Mouse (Mus musculus) cerebellum, adult 11-12 months (tissue): ENCODE measurements around the gene Reps2.

Experiments used
- DNase-seq: peaks from one replicate; pipeline ENCODE4 v3.0.0; 2022

Gene Reps2

DNA sequence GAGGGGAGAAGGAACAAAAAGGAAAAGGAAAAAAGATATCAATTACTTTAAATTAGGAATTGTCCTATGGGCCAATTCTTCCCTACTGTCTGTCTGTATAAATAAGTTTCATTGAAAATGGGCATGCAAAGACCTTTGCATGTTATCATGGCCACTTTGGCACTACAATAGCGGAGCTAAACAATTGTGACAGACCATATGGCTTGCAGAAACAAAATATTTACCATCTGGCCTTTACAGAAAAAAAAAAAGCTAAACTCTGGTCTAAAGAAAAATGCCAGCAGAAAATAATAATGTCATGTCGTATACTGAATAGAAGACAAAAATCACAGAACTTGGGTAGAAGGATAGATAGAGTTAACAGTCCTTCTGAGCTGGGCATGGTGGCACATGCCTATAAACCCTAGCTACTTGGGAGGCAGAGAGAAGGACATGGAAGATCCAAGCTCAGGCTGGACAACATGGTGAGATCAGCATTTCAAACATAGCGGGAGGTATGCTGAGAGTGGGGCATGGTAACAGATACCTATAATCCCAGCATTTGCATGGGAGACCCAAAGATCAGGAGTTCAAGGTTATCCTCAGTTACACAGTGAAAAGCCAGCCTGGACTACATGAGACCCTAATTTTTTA is 54.2 kb downstream of the Reps2 start:
- DNase-seq = peak; percentile 39

DNA sequence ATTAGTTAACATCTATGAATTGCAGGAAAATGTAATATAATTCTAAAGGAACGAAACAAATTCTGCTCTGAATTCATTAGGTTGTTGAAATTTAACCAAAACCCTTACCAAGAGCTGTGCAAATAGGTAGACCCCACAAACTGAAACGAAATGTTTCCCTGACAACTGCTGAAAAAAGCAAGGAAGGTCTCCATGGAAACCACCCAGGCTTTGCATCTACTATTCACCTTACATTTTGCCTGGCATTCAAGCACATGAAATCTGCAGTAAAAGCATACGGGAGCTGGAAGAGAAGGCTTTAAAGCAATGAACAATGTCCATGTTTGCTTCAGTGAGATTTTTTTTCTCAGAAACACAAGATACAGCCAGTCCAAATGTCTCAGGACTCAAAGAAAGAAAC is 59.1 kb downstream of the Reps2 start:
- DNase-seq = no peak

DNA sequence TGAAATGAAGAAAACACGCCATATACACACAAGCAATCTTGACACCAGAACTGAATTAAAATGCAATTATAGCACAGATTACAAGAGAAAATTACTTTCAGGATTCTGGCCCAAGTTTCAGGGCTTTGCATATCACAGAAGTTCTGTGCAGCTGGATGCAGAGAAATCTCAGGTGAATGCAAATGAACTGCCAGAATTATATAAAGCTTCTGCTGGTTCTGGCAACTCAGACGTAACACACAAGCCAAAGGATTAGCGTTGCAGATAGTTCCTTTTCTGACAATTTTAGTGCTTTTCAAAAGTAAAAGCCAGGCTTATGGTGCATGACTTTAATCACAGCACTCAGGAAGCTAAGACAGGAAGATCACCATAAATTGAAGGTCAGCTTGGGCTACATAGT is 62.9 kb downstream of the Reps2 start:
- no peak for DNase-seq

DNA sequence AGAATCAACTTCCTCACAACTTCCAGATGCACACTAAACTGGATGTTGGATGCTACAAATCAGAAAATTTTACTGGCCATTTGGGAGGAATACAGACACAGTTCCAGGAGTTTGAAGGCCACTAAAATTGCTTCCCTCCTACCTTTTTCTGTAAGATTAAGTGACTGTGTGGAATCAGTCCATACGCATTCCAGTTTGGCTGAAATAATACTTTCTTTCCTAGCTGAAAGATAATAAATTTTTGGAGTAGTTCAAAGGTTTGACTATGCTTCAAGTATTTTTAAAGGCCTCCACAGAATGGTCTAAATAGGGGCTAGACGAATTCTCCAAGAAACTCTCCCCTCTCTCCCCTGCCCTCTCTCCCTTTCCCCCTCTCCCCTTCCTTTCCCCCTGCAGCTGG is 75.0 kb downstream of the Reps2 start:
- no peak for DNase-seq

DNA sequence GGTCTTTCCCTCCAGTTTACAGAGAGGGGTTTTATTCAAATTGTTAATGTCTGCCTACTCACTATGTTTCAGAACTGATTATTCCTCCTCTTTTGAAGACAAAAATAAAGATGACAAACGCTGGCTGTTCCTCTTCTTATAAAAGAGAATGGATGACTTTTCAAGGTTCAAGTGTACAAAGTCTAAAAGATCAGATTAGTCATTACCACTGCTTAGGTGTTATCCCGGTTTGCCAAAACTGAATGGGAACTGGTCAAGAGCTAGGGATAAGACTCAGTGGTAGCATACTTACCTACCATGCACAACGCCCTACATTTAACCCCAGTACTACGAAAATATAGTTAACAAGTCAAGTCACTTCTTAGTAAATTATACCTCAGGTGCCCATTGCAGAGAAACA is 77.9 kb downstream of the Reps2 start:
- no peak for DNase-seq

DNA sequence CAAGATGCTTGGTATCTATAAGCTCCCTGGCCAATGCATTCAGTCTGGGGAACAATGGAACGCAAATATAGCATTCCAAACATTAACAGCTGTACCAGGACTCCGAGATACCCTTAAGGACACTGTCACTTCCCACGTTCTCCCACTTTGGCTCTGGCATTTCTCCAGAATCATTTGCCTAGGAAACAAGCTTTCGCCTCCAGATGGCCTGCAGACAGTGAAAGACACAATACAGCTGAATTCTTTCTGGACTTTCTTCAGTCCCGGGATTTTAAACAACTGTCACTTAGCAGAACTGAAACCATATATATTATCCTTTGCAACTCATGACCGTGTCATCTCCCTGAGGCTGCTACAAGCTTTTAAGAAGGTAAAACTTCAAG is 87.0 kb downstream of the Reps2 start:
- DNase-seq = no peak

DNA sequence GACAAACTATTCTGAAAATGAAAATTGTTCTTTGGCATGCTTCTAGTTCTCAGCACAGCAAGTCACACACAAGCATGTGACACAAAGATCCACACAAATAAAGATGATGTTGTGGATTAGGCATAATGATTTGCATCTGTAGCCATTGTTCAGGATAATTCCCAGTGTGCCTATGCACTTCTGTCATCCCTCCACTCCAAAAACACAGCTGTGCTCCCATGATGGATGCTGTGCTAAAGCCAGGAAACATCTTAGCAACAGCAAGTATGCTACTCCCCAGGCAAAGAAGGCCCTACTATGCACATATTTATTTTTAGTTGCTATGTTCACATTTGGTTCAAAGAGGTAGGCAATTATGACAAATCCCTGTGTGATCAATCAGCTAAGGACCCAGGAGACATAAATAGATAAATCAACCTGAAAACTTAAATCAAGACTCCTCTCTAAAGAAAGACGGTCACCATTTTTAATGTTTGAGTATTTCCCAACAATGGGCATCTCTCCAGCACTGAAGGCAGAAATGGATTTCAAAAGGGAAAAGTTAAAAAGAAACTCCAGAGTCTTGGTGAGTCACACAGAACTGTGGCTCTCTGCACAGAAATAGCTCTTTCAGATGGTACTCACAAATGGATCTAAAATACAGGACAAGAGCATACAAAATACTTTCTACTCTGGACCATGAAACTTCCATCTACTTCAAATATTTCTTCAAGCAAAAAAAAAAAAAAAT is 87.6 kb downstream of the Reps2 start:
- no peak for DNase-seq

DNA sequence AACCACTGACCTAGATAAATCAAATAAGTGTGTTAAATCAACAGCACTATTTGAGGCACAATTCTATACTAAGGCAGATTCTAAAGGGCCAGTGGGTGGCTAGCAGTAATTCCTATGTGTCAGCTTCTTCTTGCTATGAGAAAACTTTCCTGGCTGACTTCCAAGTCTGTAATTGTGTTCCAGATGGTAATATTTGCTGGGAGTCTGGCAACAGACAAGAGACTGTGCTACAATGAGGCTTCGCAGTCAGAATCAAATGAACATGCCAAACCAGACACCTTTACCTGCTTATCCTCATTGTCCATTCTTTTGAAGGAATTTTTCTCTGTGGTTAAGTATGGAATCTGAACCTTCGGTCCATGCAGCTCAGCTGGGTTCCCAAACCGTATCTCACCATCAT is 88.9 kb downstream of the Reps2 start:
- DNase-seq = peak; percentile 44

DNA sequence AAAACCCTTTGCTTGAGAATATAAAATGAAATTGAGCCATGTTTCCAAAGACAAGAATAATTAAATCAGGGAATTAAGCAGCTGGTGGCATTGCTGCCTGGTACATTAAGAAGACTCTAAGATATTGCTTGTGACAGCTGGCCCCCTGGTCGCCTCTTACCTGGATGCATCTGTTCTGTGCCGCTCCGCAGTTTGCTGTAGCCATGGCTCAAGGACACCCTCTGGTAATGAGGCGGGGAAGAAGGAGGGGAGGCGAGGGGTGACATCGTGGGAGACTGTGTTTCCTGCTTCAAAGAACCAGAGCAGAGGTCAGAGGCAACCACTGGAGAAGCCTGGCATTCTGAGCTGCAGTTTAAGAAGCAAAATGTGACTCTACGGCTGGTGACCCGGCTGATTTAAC is 91.1 kb downstream of the Reps2 start:
- DNase-seq = no peak

DNA sequence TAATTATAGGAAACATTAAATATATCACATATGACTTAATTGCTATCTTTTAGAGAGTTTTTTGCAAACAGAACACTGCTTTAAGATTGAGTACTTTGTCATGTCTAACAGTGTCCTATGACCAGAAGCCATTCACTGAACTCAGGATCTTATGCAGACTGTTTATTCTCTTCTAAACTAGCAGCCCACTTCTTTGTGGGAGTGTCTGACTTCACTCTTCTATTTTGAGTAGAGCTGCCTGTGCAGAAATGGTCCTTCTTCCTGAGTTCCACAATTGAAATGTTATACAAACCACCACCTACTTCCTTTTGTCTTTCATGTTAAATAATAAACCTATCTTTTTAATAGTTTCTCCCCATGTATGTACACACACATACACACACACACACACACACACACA is 98.4 kb downstream of the Reps2 start:
- DNase-seq = no peak

DNA sequence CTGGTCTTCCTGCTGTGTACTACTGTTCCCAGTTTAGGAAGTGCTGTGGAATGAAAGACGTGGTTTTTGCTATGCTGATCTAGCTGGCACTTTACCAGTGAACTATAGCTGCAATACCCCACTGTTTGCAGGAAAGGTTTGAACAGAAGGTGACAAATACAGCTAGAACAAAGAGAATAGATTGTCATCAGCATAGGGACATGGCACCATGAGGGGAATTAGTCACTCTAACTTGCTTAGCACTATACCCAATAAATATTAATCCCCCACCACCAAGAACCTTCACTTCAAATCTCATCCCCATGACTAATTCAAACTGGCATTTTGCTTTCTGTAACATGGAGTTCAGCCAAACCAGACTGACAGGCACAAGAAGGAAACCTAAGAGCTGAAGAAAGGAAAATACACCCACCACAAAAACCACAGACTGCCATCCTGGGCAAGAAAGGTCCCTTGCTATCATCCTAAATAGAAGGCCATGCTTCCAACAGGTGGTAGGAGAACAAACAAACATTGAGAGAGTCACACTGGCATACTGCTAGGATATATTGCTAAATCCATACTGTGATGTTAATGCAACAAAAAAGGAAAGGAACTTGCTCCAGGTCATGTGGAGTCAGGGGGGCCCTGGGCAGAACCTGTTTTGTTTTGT is 100.7 kb downstream of the Reps2 start:
- no peak for DNase-seq

DNA sequence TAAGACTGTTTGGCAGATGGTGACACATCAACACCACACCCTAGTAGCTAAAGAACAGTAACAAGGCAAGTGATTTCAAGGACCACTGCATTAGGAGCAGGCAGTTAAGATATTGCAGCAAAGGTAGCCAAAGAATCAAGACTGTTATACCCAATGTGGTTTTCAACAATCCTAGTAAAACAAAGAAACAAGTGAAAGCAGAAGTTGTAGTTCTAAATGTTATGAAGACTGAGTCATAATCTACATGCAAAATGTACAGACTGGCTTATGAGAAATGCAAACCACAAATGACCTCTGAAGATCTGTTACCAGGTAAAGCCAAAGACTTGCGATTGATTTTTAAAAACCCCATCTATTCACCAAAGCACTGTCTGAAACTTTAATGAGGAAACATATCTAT is 101.5 kb downstream of the Reps2 start:
- DNase-seq = no peak

DNA sequence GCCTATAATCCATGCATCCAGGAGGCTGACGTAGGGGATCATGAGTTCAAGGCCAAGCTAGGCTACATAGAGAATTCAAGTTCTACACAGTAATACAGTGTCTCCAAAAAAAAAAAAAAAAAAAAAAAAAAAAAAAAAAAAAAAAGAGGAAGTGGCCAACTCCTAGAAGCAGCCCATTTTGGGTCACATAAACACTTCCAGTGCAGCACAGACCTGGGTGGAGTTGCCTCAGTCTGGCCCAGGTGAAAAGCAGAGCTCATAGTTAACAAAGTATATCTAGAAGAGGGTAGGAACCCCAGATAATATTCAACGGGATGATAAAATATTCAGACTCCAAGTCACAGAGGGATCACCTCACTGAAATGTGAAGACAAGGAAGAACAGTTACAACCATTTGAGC is 112.4 kb downstream of the Reps2 start:
- no peak for DNase-seq

DNA sequence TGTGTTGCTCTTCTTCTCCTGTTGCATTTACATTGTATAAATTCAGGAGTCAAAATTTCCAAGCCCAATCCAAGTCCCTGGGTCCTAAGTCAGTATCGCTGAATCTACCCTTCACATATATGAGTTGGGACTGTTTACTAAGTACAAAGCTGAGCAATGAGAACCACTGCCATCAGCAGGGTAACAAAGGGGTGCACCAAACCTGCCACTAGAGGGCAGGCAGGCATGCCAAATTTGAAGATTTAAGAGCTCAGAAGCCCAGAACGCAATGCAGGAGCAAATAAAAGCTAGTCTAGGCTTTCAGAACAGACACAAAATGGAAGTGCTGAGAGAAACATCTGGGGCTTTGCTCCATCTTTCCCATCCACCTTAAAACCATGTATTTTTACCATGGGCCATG is 116.2 kb downstream of the Reps2 start:
- peak; percentile 46 for DNase-seq

DNA sequence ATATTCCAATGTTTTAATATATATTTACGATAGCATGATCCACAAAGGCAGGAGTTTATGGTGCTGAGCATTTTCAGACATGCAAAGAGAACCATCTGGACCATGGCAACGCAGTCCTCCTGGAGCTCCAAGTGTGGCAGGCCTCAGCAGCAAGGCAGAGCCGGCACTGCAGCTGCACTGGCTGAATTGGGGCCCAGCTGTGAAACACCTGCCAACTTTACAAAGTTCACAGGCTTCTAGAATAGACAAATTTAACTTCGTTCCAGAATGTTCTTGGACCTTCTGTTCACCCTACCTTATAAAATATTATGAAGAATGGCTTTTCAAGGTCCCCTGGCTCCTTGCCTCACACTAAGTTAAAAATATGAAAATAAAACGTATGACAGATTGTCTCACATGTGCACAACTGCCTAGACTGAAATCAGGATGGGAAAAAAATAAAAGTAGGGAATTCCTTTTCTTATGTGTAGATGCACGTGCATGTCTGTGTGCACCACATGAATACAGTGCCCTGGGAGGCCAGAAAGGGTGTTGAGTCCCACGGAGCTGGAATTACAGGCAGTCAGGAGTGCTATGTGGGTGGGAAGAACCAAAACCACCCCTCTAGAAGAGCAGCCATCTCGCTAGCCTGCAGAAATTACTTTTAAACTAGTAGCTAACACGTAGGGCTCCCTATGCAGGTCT is 121.5 kb downstream of the Reps2 start:
- no peak for DNase-seq

DNA sequence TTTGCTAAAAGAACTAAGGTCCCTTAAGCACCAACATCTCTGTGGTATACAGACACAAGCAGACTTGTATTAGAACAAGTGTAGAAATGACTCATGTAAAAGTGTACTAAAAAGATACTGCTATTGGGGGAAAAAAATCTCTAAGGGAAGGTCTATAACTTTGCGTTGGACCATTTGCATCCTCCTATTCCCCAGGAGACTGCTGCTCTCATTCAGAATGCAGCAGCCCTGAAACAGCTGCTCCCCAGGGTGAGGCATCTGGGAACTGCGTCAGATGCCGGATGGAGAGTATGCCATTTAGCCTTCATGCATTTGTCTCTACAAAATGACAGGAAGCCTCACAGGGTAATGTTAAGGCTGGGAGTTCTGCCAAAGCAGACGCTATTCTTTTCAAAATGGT is 122.3 kb downstream of the Reps2 start:
- DNase-seq = no peak

DNA sequence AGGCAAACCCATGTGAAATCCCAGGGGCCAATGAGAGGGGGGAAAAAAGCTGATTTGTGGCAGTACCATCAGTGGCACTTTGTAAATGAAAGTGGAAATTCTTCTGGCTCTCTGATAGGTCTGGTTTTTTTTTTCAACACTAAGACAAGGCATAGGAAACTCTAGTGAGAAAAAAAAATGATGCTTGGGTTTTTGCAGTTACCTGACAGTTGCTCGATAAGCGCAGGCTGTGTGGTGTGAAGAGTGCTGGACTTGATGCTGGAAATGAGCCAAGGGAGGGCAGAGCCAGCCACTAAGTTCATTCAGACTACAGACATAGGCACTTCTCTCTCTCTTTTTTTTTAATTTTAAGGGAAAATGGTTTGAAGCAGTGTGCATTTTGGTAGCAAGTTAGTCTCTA is 123.1 kb downstream of the Reps2 start:
- DNase-seq = no peak

DNA sequence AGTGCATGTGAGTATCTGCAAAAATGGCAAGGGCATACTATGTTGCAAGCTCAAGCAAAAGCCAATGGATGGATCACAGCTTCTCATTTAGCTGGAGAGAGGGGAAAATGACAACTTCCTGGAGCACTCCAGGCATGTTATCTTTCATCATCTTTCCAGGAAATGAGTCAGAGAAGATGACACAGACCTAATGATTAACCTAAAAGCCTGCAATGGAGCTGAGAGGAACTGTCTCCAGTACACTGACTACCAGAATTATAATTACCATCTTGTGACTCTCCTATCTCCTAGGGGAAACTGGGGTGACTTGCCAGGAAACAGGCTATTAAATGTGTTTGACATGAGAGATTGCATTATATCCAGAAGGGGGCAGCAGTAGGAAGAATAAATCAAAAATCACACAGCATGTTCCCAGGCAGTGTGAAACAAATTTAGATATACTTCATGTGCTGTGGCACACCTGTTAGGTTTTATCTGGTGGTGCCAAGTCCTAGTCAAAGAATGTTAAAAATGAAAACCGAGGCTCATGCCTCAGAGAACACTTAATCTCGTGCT is 132.9 kb downstream of the Reps2 start:
- DNase-seq = no peak

DNA sequence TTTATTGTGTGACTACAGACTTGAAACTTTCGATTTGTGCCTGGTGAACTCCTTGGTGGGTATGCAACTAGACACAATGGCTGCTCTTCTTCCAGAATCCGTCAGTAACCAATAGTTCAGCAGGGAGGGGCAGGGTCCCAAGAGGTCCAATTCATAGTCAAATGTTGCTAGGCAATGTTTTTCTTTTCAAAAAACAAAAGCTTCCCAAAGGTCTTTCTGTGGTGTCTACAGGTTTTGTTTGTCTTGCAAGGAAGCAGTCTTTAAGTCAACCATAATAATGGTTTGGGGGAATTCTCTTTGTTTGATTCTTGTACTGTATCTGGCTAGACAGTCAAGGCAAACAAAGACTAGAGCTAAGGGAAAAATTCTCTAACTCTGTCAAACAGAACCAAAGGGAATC is 138.3 kb downstream of the Reps2 start:
- DNase-seq = no peak

DNA sequence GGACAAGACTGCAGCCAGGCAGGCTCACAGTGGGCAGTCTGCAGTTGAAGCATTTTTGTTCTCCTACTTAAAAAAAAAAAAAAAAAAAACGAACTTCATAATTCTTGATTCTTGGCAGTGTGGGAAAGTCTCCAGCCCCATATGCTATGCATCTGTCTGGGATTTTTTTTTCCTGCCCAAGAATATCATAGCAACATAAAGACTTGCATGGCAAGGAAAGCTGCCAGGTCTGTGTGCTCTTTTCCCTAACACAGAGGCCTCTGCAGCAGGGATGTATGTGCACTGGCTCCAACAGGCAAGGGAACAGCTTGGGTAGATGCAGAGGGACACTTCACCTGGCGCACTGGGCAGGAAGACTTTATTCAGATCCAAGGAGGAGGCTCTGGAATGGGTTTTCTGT is 140.0 kb downstream of the Reps2 start:
- DNase-seq = no peak

DNA sequence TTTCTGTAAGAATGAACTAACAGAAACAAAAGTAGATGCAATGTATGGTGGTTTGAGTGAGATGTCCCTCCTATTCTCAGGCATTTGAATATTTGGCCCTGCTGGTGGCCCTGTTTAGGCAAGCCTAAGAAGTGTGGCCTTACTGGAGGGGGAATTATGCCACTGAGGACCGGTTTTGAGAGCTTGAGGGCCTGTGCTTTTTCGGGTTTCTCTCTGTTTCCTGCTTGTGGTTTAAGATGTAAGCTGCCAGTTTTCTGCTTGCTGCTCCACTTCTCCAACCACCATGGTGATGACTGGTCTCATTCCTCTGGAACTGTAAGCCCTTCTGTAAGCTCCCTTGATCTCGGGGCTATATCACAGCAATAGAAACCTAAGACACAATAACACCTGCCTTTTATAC is 142.5 kb downstream of the Reps2 start:
- DNase-seq = no peak

DNA sequence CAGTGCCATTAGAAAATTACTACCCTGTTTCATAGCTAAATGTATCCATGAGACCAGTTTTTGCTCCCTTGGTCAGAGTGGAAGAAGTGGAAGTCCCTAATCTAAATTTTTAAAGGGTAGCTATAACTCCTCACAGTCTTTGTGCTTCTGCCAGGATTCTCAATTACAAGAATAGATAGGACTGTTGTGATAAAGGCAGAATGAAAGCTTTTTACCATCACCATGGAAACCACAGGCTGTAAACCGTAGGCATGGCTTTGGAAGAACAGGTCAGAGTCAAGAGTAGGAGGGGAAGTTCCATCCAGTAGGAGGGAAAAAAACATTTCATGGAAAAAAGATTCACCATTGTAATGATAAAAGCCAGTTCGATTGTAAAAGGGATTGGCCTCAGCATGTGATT is 147.0 kb downstream of the Reps2 start:
- DNase-seq = no peak

DNA sequence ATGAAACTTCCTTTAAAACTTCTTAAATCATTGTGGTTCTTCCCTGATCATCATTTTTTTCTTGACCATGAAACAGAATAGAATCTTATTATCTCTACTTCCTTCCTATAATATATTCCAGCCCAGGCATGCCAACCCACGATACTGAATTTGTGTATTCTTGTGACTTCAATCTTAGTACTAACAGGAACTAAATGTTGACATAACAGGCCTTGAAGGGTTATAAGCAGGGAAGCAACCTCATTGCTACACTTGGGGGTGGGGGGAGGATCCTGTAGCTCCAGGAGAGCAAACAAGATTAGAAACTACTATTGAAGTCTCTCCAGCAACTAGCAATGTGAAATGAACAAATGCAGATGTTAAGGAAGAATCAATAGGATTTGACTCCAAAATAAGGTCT is 154.8 kb downstream of the Reps2 start:
- DNase-seq = no peak

DNA sequence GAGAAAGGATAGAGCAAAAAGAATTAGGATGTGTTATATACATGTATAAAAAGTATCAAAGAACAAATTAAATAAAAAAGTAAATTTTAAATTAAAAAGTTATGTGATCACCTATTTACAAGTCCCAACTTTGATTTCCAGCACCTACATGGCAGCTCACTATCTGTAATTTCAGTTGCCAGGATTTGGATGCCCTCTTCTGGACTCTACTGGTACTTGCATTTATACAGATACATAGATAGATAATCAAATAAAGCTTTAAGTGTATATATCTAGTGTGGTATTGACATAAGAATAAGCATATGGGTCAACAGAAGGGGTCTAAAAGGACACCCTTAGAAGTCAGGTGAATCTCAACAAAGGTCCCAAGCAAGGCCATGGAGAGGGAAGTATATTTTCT is 155.7 kb downstream of the Reps2 start:
- no peak for DNase-seq
